ENCODE assay signal across 11 mouse cellular contexts in genomic region chr9:123139887-123140614, GRCm38 (mm10). TPM values are rescaled to one million over a fixed set of nuclear protein-coding genes. Genes with fewer than 3 reads are reported as not detected.
DNase-seq lines count a peak whose midpoint lies in the region; ATAC-seq and TF ChIP-seq lines count a peak whose summit lies in the region.
"Had no signal": no experiment of that assay in that cellular context is flagged by ENCODE, and none has a peak within 500 bp of the region (broad histone marks: within the 10 kb centered on the region; RNA-seq: fewer than 3 reads in every experiment).

No protein-coding gene starts in this region.

- ATAC-seq in embryonic facial prominence, embryonic 13.5 days (ENCODE audit: insufficient number of reproducible peaks, insufficient read depth, low FRiP score, low TSS enrichment, low read depth) = no peak
- no peak for ATAC-seq in hindbrain, embryonic 15.5 days (ENCODE audit: low FRiP score, low read depth)
- no peak for ATAC-seq in hindbrain, embryonic 12.5 days (ENCODE audit: low FRiP score)
- ATAC-seq in lung, embryonic 14.5 days (ENCODE audit: insufficient read depth) = no peak

- no peak overlapping the region for H3K9ac ChIP-seq in embryonic facial prominence, embryonic 13.5 days
- no peak overlapping the region for H3K9ac ChIP-seq in hindbrain, embryonic 15.5 days
- no peak overlapping the region for H3K9ac ChIP-seq in hindbrain, embryonic 12.5 days
- no peak overlapping the region for H3K9ac ChIP-seq in lung, embryonic 14.5 days

- no peaks in the 10 kb centered on the region for H3K27me3 ChIP-seq in embryonic facial prominence, embryonic 13.5 days
- H3K27me3 ChIP-seq in embryonic facial prominence, embryonic 10.5 days (replicated peaks; ENCODE audit: low read depth, poor library complexity, severe bottlenecking) = no peaks in the 10 kb centered on the region
- H3K27me3 ChIP-seq in hindbrain, embryonic 15.5 days = no peaks in the 10 kb centered on the region
- H3K27me3 ChIP-seq in hindbrain, embryonic 12.5 days = no peaks in the 10 kb centered on the region
- no peaks in the 10 kb centered on the region for H3K27me3 ChIP-seq in lung, embryonic 14.5 days (ENCODE audit: insufficient read depth, low read length)
- no peaks in the 10 kb centered on the region for H3K27me3 ChIP-seq in small intestine, adult 2 months (ENCODE audit: control insufficient read depth, insufficient read depth, low read length)

- peaks cover 92% of the 10 kb centered on the region for H3K36me3 ChIP-seq in embryonic facial prominence, embryonic 13.5 days
- H3K36me3 ChIP-seq in embryonic facial prominence, embryonic 10.5 days (replicated peaks) = peaks cover 96% of the 10 kb centered on the region
- H3K36me3 ChIP-seq in hindbrain, embryonic 15.5 days = peaks cover 46% of the 10 kb centered on the region
- H3K36me3 ChIP-seq in hindbrain, embryonic 12.5 days = peaks cover 67% of the 10 kb centered on the region
- peaks cover 39% of the 10 kb centered on the region for H3K36me3 ChIP-seq in lung, embryonic 14.5 days (ENCODE audit: insufficient read depth)
- H3K36me3 ChIP-seq in small intestine, adult 2 months (ENCODE audit: control insufficient read depth, insufficient read depth, low read length) = peaks cover 20% of the 10 kb centered on the region

- H3K27ac ChIP-seq in embryonic facial prominence, embryonic 13.5 days = 0 out of 2 replicates have a peak overlapping the region, but pooled peaks have one; percentile 1
- no peak overlapping the region for H3K27ac ChIP-seq in embryonic facial prominence, embryonic 10.5 days (replicated peaks)
- H3K27ac ChIP-seq in hindbrain, embryonic 15.5 days (replicated peaks) = peak overlapping the region; percentile 35; the same call in 1 of the 2 replicates
- H3K27ac ChIP-seq in hindbrain, embryonic 12.5 days = no peak overlapping the region
- peak overlapping the region; percentile 33; the same call in 1 of the 2 replicates for H3K27ac ChIP-seq in lung, embryonic 14.5 days (ENCODE audit: low read depth)
- peak overlapping the region; percentile 30; the same call in 1 of the 2 replicates for H3K27ac ChIP-seq in small intestine, adult 2 months (ENCODE audit: insufficient read depth, low read depth, low read length)

- DNase-seq in embryonic facial prominence, embryonic 10.5 days (ENCODE audit: low spot score) = no peak
- no peak for DNase-seq in lung, embryonic 14.5 days
- no peak for DNase-seq in lung, postnatal 36 days
- DNase-seq in layer of hippocampus, postnatal 10 days (ENCODE audit: low spot score in 2 of 2) = no peak
- DNase-seq: cerebellum, adult 9-10 months; liver; right cerebral cortex, postnatal 4 days had no signal

- H3K4me3 ChIP-seq in embryonic facial prominence, embryonic 13.5 days = no peak overlapping the region
- no peak overlapping the region for H3K4me3 ChIP-seq in embryonic facial prominence, embryonic 10.5 days
- H3K4me3 ChIP-seq in hindbrain, embryonic 15.5 days = no peak overlapping the region
- H3K4me3 ChIP-seq in hindbrain, embryonic 12.5 days = no peak overlapping the region
- no peak overlapping the region for H3K4me3 ChIP-seq in lung, embryonic 14.5 days (ENCODE audit: low read depth, low read length)
- H3K4me3 ChIP-seq in small intestine, adult 2 months (ENCODE audit: low read depth, low read length) = no peak overlapping the region

- no peak for TF ChIP-seq POLR2A in small intestine, adult 2 months (IDR thresholded peaks at IDR 0.05; ENCODE audit: low read depth, low read length)

- 87% methylated on average over 4 of the region's 4 CpGs for WGBS in embryonic facial prominence, embryonic 13.5 days
- 89% methylated on average over 4 of the region's 4 CpGs for WGBS in embryonic facial prominence, embryonic 10.5 days
- 83% methylated on average over 4 of the region's 4 CpGs for WGBS in hindbrain, embryonic 15.5 days
- WGBS in hindbrain, embryonic 12.5 days = 80% methylated on average over 4 of the region's 4 CpGs
- WGBS in lung, embryonic 14.5 days = 58% methylated on average over 4 of the region's 4 CpGs
- WGBS in small intestine, adult 2 months = 81% methylated on average over 4 of the region's 4 CpGs

- no peaks in the 10 kb centered on the region for H3K4me1 ChIP-seq in embryonic facial prominence, embryonic 13.5 days
- 0 out of 2 replicates have a peak, but pooled peaks cover 3% of the 10 kb centered on the region for H3K4me1 ChIP-seq in embryonic facial prominence, embryonic 10.5 days
- no peaks in the 10 kb centered on the region for H3K4me1 ChIP-seq in hindbrain, embryonic 15.5 days (replicated peaks)
- H3K4me1 ChIP-seq in hindbrain, embryonic 12.5 days = no peaks in the 10 kb centered on the region
- H3K4me1 ChIP-seq in lung, embryonic 14.5 days (ENCODE audit: insufficient read depth) = 0 out of 2 replicates have a peak, but pooled peaks cover 3% of the 10 kb centered on the region
- H3K4me1 ChIP-seq in small intestine, adult 2 months (ENCODE audit: control insufficient read depth, insufficient read depth, insufficient read length, low read length) = no peaks in the 10 kb centered on the region

- H3K9me3 ChIP-seq in embryonic facial prominence, embryonic 13.5 days = peaks cover 12% of the 10 kb centered on the region
- peaks cover 21% of the 10 kb centered on the region; the same call in 1 of the 2 replicates for H3K9me3 ChIP-seq in embryonic facial prominence, embryonic 10.5 days
- no peaks in the 10 kb centered on the region for H3K9me3 ChIP-seq in hindbrain, embryonic 15.5 days
- peaks cover 11% of the 10 kb centered on the region for H3K9me3 ChIP-seq in hindbrain, embryonic 12.5 days (replicated peaks)
- no peaks in the 10 kb centered on the region; the same call in 1 of the 2 replicates for H3K9me3 ChIP-seq in lung, embryonic 14.5 days (ENCODE audit: low read depth, low read length)

- no peak for TF ChIP-seq CTCF in lung, embryonic 14.5 days (IDR thresholded peaks at IDR 0.05; ENCODE audit: low read depth)
- no peak for TF ChIP-seq CTCF in small intestine, adult 2 months (IDR thresholded peaks at IDR 0.05; ENCODE audit: extremely low read depth, insufficient read length, insufficient replicate concordance, low read depth, low read length)

- H3K4me2 ChIP-seq in embryonic facial prominence, embryonic 13.5 days = no peak overlapping the region
- H3K4me2 ChIP-seq in hindbrain, embryonic 15.5 days = no peak overlapping the region
- H3K4me2 ChIP-seq in hindbrain, embryonic 12.5 days (replicated peaks) = no peak overlapping the region
- no peak overlapping the region for H3K4me2 ChIP-seq in lung, embryonic 14.5 days

RNA-seq across cellular contexts. Expression of gene Clec3b, which starts 10.7 kb away (rescaled TPM):
- polyA plus RNA-seq in embryonic facial prominence, embryonic 13.5 days (2015; fragmentation: Nextera tagmentation; extraction: Ambion mirVana) = 0.21 TPM in 1 of 2 replicates, not detected in the other
- 0.15 TPM in 1 of 2 replicates, not detected in the other for polyA plus RNA-seq in embryonic facial prominence, embryonic 10.5 days (2016; fragmentation: Nextera tagmentation; extraction: Ambion mirVana)
- polyA plus RNA-seq in hindbrain, embryonic 15.5 days (2015; fragmentation: Nextera tagmentation; extraction: Ambion mirVana) = 3.2 and 3.6 TPM in 2 replicates
- polyA plus RNA-seq in hindbrain, embryonic 12.5 days (2016; fragmentation: Nextera tagmentation; extraction: Ambion mirVana) = 0.22 TPM in 1 of 2 replicates, not detected in the other
- not detected in 2 replicates for polyA plus RNA-seq in lung, embryonic 14.5 days (2014; fragmentation: Nextera tagmentation; extraction: Ambion mirVana)
- polyA plus RNA-seq in small intestine, adult 2 months (2012; rRNA removed) = 34.7 and 37.4 TPM in 2 replicates
- total RNA-seq in layer of hippocampus, postnatal 10 days (2021) = 1 to 10 TPM; 7.2 to 7.4 TPM

RNA-seq across cellular contexts. Expression of gene Exosc7, which starts 27.0 kb away (rescaled TPM):
- polyA plus RNA-seq in embryonic facial prominence, embryonic 13.5 days (2015; fragmentation: Nextera tagmentation; extraction: Ambion mirVana) = 99.4 and 104 TPM in 2 replicates
- 129 and 143 TPM in 2 replicates for polyA plus RNA-seq in embryonic facial prominence, embryonic 10.5 days (2016; fragmentation: Nextera tagmentation; extraction: Ambion mirVana)
- 78.1 and 79.3 TPM in 2 replicates for polyA plus RNA-seq in hindbrain, embryonic 15.5 days (2015; fragmentation: Nextera tagmentation; extraction: Ambion mirVana)
- 80.1 and 84.2 TPM in 2 replicates for polyA plus RNA-seq in hindbrain, embryonic 12.5 days (2016; fragmentation: Nextera tagmentation; extraction: Ambion mirVana)
- 123 and 132 TPM in 2 replicates for polyA plus RNA-seq in lung, embryonic 14.5 days (2014; fragmentation: Nextera tagmentation; extraction: Ambion mirVana)
- polyA plus RNA-seq in small intestine, adult 2 months (2012; rRNA removed) = 8.6 and 14.6 TPM in 2 replicates
- 10 to 100 TPM; 37.9 to 49.7 TPM for total RNA-seq in layer of hippocampus, postnatal 10 days (2021)

RNA-seq across cellular contexts. Expression of gene Zdhhc3, which starts 27.0 kb away (rescaled TPM):
- polyA plus RNA-seq in embryonic facial prominence, embryonic 13.5 days (2015; fragmentation: Nextera tagmentation; extraction: Ambion mirVana) = 72.1 and 74.7 TPM in 2 replicates
- 73.1 and 77.9 TPM in 2 replicates for polyA plus RNA-seq in embryonic facial prominence, embryonic 10.5 days (2016; fragmentation: Nextera tagmentation; extraction: Ambion mirVana)
- polyA plus RNA-seq in hindbrain, embryonic 15.5 days (2015; fragmentation: Nextera tagmentation; extraction: Ambion mirVana) = 87.1 and 93.5 TPM in 2 replicates
- polyA plus RNA-seq in hindbrain, embryonic 12.5 days (2016; fragmentation: Nextera tagmentation; extraction: Ambion mirVana) = 81.0 and 82.8 TPM in 2 replicates
- polyA plus RNA-seq in lung, embryonic 14.5 days (2014; fragmentation: Nextera tagmentation; extraction: Ambion mirVana) = 57.4 and 59.1 TPM in 2 replicates
- 123 and 320 TPM in 2 replicates for polyA plus RNA-seq in small intestine, adult 2 months (2012; rRNA removed)
- 10 to 100 TPM; 72.4 to 72.7 TPM for total RNA-seq in layer of hippocampus, postnatal 10 days (2021)

Comparison
In these comparisons a context has a peak if more than half of its experiments do, and no peak if none do; other contexts are left out.
1. H3K27ac ChIP-seq: peak in embryonic facial prominence, embryonic 13.5 days (single experiment), hindbrain, embryonic 15.5 days (single experiment), lung, embryonic 14.5 days (single experiment) and small intestine, adult 2 months (single experiment); none in embryonic facial prominence, embryonic 10.5 days (single experiment) and hindbrain, embryonic 12.5 days (single experiment).